Mouse (Mus musculus): ENCODE measurements around the gene Gm5089. TPM values are rescaled to one million over a fixed set of nuclear protein-coding genes. Genes with fewer than 3 reads are reported as not detected.

The Gm5089 gene
- polyA plus RNA-seq, 1 experiment from 2014 or later: not detected

DNA sequence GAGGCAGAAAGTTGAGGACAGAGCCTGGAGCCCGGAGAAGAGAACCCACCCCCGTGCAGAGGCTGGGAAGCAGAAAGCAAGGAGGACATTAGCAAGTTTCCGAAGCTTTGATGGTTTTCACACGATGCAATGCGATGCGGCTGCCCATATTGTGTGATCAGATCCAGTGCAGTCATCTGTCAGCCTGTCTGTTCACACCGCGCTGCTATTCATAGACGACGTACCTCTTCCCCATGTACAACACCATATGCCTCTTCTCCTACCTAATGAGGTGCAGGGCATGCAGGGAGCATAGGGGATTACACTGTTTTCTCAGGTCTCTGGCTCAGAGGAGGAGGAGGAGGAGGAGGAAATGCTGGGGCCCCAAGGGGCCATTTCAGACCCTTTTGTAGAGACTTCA lies 14.1 kb downstream of the Gm5089 start:
- ATAC-seq (ENCODE audit: borderline replicate concordance, extremely low read depth, low FRiP score, low TSS enrichment): no peak
- H3K4me2 ChIP-seq: no peak overlapping the region
- no peaks in the 10 kb centered on the region for H3K36me3 ChIP-seq
- no peak overlapping the region for H3K4me3 ChIP-seq
- no peaks in the 10 kb centered on the region for H3K4me1 ChIP-seq
- no peaks in the 10 kb centered on the region for H3K9me3 ChIP-seq
- no peak overlapping the region for H3K27ac ChIP-seq
- WGBS: 56% methylated on average over 10 of the region's 10 CpGs
- no peak overlapping the region for H3K9ac ChIP-seq
- H3K27me3 ChIP-seq: 0 out of 2 replicates have a peak, but pooled peaks cover 3% of the 10 kb centered on the region

DNA sequence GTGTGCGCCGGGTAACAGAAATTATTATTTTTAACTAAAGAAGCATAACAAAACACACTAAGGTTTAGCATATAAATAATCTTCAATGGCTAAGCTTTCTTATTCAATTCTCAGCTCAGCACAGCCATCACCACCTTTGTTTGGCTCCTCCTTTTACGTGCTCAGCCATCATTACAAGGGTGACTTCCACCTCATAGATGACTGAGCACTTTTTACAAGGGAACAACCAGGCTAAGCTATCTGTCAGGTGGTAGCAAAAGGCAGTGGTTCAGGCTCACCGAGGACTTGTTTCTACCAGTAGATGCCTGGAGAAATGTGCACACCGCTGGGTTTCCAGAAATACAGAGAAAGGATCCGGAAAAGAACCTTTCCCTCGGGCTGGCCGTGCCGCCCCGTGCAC lies 16.9 kb downstream of the Gm5089 start:
- 84% methylated on average over 10 of the region's 10 CpGs for WGBS
- H3K4me2 ChIP-seq: no peak overlapping the region
- H3K27me3 ChIP-seq: 0 out of 2 replicates have a peak, but pooled peaks cover 3% of the 10 kb centered on the region
- H3K9ac ChIP-seq: no peak overlapping the region
- H3K9me3 ChIP-seq: no peaks in the 10 kb centered on the region
- H3K4me3 ChIP-seq: no peak overlapping the region
- H3K36me3 ChIP-seq: no peaks in the 10 kb centered on the region
- no peak overlapping the region for H3K27ac ChIP-seq
- ATAC-seq (ENCODE audit: borderline replicate concordance, extremely low read depth, low FRiP score, low TSS enrichment): no peak
- H3K4me1 ChIP-seq: no peaks in the 10 kb centered on the region

DNA sequence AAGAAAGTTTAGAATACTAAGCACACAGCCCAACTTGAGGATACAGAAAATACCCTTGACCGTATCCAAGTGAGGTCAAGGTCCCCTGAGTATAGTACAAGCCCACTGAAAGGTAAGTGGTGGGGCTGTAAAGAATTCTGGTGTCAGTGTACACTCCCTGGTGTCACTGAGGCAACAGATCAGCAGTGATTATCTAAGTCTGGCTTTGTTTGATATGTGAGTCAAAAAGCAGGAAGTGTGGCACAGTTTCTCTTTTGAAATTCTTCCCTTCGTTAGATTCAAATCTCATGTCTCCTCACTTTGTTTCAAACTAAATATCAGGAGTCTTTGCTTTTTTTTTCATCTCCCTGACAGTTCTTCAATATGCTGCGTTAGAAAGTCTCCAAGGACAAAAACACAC lies 18.4 kb downstream of the Gm5089 start:
- no peak overlapping the region for H3K4me2 ChIP-seq
- H3K4me1 ChIP-seq: no peaks in the 10 kb centered on the region
- WGBS: 36% methylated on average over 3 of the region's 3 CpGs
- no peak overlapping the region for H3K4me3 ChIP-seq
- no peaks in the 10 kb centered on the region for H3K36me3 ChIP-seq
- H3K27ac ChIP-seq: no peak overlapping the region
- H3K27me3 ChIP-seq: 0 out of 2 replicates have a peak, but pooled peaks cover 3% of the 10 kb centered on the region
- no peak for ATAC-seq (ENCODE audit: borderline replicate concordance, extremely low read depth, low FRiP score, low TSS enrichment)
- no peaks in the 10 kb centered on the region for H3K9me3 ChIP-seq
- H3K9ac ChIP-seq: no peak overlapping the region

DNA sequence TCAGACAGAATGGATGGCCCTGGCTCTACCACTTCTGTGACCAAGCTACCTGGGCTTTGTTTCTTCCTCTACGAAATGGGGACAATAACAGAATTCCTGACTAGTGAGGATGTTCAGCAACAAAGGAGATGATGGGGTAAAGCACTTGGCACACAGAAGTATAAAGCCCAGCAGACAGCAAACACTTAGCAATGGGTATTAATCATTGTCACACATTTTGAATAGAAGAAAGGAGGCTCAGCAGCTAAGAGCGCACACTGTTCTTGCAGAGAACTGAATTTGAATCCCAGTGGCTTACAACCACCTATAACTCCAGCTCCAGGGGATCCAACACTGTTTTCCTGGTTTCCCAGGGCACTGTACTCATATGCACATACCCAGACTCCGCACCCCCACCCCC lies 23.3 kb downstream of the Gm5089 start:
- no peak overlapping the region for H3K27ac ChIP-seq
- 0 out of 2 replicates have a peak, but pooled peaks cover 2% of the 10 kb centered on the region for H3K4me1 ChIP-seq
- H3K36me3 ChIP-seq: no peaks in the 10 kb centered on the region
- no peak overlapping the region for H3K4me2 ChIP-seq
- H3K9ac ChIP-seq: no peak overlapping the region
- ATAC-seq (ENCODE audit: borderline replicate concordance, extremely low read depth, low FRiP score, low TSS enrichment): no peak
- no peaks in the 10 kb centered on the region for H3K9me3 ChIP-seq
- WGBS: 79% methylated on average over 3 of the region's 3 CpGs
- peaks cover 2% of the 10 kb centered on the region; the same call in 1 of the 2 replicates for H3K27me3 ChIP-seq
- H3K4me3 ChIP-seq: no peak overlapping the region

DNA sequence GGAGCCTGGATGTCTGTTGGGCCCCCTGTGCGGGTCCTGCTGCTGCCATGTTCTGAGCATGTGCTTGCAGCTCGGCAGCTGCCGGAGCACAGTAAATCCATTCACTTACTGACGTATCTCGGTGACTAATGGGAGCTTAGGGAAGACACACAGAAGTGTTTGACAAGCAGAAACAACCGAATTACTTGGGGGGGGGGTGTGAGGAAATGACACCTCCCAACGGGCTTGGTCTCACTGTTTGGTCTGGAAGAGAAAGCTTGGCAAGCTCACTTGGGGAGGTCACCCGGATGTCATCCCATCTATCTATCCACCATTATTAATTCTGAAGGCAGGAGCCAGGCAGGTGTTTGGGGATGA lies 23.7 kb downstream of the Gm5089 start:
- peaks cover 2% of the 10 kb centered on the region; the same call in 1 of the 2 replicates for H3K27me3 ChIP-seq
- H3K4me1 ChIP-seq: 0 out of 2 replicates have a peak, but pooled peaks cover 2% of the 10 kb centered on the region
- H3K4me2 ChIP-seq: no peak overlapping the region
- ATAC-seq (ENCODE audit: borderline replicate concordance, extremely low read depth, low FRiP score, low TSS enrichment): no peak
- no peak overlapping the region for H3K4me3 ChIP-seq
- no peaks in the 10 kb centered on the region for H3K9me3 ChIP-seq
- WGBS: 20% methylated on average over 8 of the region's 8 CpGs
- no peak overlapping the region for H3K27ac ChIP-seq
- H3K9ac ChIP-seq: no peak overlapping the region
- H3K36me3 ChIP-seq: no peaks in the 10 kb centered on the region

DNA sequence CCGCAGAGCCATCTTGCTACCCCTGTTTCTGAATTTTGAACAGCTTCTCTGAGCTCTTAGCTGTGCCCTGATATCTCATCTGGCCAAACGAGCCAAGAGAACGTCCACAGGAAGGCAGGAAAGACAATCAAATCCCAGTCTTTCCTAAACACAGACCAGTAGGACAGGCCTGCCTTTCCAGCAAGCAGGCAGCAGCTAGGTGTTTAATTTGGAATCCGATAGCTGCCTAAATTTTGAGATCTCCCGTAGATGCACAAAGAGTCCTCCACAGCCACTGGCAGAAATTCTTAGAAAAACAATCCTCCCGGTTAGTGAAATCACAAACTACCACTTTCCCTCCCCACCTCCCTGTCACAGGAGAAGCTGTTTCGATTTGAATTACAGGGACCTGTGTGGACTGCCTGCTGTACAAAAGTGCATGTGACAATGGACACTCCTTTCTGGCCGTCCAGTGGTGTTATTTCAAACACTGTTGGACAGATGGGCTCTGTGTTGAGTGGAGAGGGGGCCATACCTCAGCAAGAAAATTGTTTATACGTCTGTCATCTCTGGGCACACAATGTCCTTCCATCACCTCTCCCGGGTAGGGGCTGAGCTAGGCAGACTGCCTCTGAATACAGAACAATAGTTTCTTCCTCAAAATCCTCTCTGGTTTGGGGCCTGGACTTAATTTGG lies 24.2 kb downstream of the Gm5089 start:
- WGBS: 29% methylated on average over 10 of the region's 10 CpGs
- H3K4me2 ChIP-seq: no peak overlapping the region
- H3K4me3 ChIP-seq: no peak overlapping the region
- H3K36me3 ChIP-seq: no peaks in the 10 kb centered on the region
- peaks cover 2% of the 10 kb centered on the region; the same call in 1 of the 2 replicates for H3K27me3 ChIP-seq
- 0 out of 2 replicates have a peak, but pooled peaks cover 2% of the 10 kb centered on the region for H3K4me1 ChIP-seq
- ATAC-seq (ENCODE audit: borderline replicate concordance, extremely low read depth, low FRiP score, low TSS enrichment): no peak
- H3K9ac ChIP-seq: no peak overlapping the region
- H3K9me3 ChIP-seq: no peaks in the 10 kb centered on the region
- H3K27ac ChIP-seq: no peak overlapping the region

DNA sequence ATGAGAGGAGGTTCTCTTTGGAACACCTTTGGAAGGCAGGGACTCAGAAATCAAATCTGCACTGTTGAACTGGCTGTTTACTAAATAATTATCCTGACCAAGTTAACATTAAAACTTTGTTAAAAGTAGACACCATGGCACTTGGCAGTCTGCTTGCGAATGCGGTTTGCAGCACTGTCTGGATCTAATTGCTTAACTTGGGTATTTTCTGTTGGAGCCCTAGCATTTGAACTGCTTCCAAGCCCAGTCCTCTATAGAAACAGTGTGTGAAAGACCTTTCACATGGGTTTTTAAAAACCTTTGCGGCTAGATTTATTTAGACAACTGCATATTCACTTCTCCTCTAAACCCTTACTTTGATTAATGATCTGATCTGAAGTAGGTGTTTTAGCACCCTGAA lies 26.5 kb downstream of the Gm5089 start:
- H3K9ac ChIP-seq: no peak overlapping the region
- no peak overlapping the region for H3K27ac ChIP-seq
- peaks cover 2% of the 10 kb centered on the region; the same call in 1 of the 2 replicates for H3K27me3 ChIP-seq
- H3K9me3 ChIP-seq: no peaks in the 10 kb centered on the region
- H3K4me3 ChIP-seq: no peak overlapping the region
- 0 out of 2 replicates have a peak, but pooled peaks cover 2% of the 10 kb centered on the region for H3K4me1 ChIP-seq
- 75% methylated on average over 3 of the region's 3 CpGs for WGBS
- ATAC-seq (ENCODE audit: borderline replicate concordance, extremely low read depth, low FRiP score, low TSS enrichment): no peak
- H3K36me3 ChIP-seq: no peaks in the 10 kb centered on the region
- no peak overlapping the region for H3K4me2 ChIP-seq

DNA sequence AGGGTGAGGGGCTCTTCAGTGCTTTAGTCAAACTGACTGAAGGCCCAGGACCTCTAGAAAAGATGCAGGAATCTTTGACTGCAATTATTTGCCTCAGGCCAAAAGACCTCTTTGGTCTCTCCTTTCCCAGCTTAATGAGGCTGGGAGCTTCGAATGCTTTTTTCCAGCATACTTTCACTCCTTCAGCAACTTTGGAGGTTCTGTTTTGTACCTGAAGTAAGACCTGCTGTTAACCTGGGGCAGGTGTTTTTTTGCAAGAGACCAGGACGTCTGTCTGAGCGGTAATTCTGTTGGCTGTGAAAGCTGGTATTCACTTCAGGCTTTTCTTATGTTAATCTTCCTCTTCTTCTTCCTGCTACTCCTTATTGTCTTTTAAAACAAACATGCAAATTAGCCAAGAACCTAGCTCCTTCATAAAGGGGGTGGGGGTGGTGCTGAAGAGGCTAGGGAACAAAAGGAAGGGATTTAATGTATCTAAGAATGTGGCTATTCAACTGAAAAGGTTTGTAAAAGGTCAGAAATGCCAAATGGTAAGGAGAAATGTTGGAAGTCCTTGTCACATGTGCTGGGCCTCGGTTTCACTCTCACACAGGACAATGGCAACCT lies 34.6 kb downstream of the Gm5089 start:
- Histone ChIP-seq H3K9me3 (no peaks in the 10 kb centered on the region), H3K4me2 (no peak overlapping the region), H3K9ac (no peak overlapping the region), H3K36me3 (no peaks in the 10 kb centered on the region), H3K27ac (no peak overlapping the region), H3K4me3 (no peak overlapping the region), H3K27me3 (peaks cover 7% of the 10 kb centered on the region; the same call in 1 of the 2 replicates), H3K4me1 (no peaks in the 10 kb centered on the region)
- ATAC-seq (ENCODE audit: borderline replicate concordance, extremely low read depth, low FRiP score, low TSS enrichment): no peak
- 39% methylated on average over 4 of the region's 4 CpGs for WGBS

DNA sequence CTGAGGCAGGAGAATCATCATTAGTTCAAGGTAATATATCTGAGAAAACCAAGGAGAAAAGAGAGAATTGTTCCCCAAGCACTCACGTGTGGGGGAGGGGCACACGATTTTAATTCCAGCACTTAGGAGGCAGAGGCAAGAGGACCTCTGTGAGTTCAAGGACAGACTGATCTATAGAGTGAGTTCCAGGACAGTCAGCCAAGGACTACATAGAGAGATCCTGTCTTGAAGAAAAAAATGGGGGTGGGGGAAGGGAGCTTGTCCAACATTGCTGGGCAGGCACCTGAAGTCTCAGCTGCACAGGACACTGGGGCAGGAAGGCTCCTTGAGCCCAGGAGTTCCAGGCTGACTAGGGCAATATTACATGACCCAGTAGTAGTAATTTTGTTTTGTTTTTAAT lies 36.1 kb downstream of the Gm5089 start:
- H3K9ac ChIP-seq: no peak overlapping the region
- H3K9me3 ChIP-seq: no peaks in the 10 kb centered on the region
- 89% methylated on average over 2 of the region's 2 CpGs for WGBS
- no peak for ATAC-seq (ENCODE audit: borderline replicate concordance, extremely low read depth, low FRiP score, low TSS enrichment)
- no peak overlapping the region for H3K27ac ChIP-seq
- H3K27me3 ChIP-seq: peaks cover 12% of the 10 kb centered on the region; the same call in 1 of the 2 replicates
- no peaks in the 10 kb centered on the region for H3K4me1 ChIP-seq
- no peak overlapping the region for H3K4me3 ChIP-seq
- H3K36me3 ChIP-seq: no peaks in the 10 kb centered on the region
- no peak overlapping the region for H3K4me2 ChIP-seq

DNA sequence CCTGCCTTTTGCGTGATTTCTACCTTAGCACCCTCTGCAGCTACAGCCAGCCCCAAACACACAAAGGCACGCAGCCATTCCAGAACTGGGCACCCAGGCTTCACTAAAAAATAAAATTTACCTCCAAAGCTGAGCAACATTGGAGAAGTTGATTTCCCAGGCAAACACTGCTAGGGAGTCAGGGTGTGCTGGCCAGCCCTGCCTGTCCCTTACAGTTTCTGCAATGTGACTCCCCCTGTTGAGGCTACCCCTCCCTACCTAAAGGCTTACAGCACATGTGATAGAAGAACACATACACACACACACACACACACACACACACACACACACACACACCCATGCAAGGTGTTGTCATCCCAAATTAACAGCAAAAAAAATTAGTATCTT lies 37.4 kb downstream of the Gm5089 start:
- no peaks in the 10 kb centered on the region for H3K36me3 ChIP-seq
- H3K27me3 ChIP-seq: peaks cover 22% of the 10 kb centered on the region; the same call in 1 of the 2 replicates
- no peaks in the 10 kb centered on the region for H3K4me1 ChIP-seq
- ATAC-seq (ENCODE audit: borderline replicate concordance, extremely low read depth, low FRiP score, low TSS enrichment): no peak
- no peaks in the 10 kb centered on the region for H3K9me3 ChIP-seq
- H3K27ac ChIP-seq: no peak overlapping the region
- 77% methylated on average over 2 of the region's 2 CpGs for WGBS
- H3K4me3 ChIP-seq: no peak overlapping the region
- no peak overlapping the region for H3K4me2 ChIP-seq
- H3K9ac ChIP-seq: no peak overlapping the region

DNA sequence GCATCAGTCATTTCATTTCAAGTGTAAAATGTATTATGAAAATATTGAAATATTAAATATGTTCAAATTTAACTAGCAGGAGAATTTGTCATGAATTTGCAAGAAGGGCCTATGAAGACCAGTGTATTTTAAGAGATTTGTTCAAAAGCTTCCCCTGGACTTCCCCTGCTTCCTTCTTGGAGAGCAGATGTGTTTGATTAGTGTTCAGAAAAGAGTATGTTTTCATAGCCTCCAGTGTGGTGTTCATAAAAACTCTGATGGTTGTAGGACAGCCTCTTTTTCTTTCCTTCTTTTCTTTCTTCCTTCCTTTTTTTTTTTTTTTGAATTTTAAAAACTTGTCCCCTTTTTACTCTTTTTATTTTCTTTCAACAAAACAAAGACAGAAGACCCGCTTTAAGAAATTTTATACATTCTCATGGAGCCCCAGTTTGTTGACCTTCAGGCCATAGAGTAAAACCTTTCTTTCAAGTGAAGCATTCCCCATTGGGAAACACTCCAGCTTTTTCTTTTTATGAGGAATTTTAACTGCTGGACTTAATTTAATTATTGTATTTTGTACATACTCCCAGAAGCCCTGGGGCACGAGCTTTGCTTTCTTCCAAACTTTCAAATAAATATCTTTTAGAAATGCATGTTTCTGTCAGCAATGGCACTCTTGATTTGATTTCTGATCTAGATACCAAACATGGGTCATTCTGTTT lies 37.9 kb downstream of the Gm5089 start:
- Histone ChIP-seq H3K9ac (no peak overlapping the region), H3K4me3 (no peak overlapping the region), H3K36me3 (no peaks in the 10 kb centered on the region), H3K4me2 (no peak overlapping the region), H3K9me3 (no peaks in the 10 kb centered on the region), H3K4me1 (no peaks in the 10 kb centered on the region), H3K27me3 (peaks cover 28% of the 10 kb centered on the region), H3K27ac (no peak overlapping the region)
- ATAC-seq (ENCODE audit: borderline replicate concordance, extremely low read depth, low FRiP score, low TSS enrichment): no peak
- 63% methylated on average over 2 of the region's 2 CpGs for WGBS

Data from lung, embryonic 15.5 days (tissue).